Mouse (Mus musculus) C2C12 (cell line): ENCODE results near the gene Samhd1.

ENCODE experiments used
- CEBPB ChIP-seq: IDR thresholded peaks from one replicate; pipeline ENCODE4 v1.6.1; 2011; ENCODE audit warnings: low read depth, mild to moderate bottlenecking, control low read depth, moderate library complexity
- CTCF ChIP-seq: IDR thresholded peaks from one replicate; pipeline ENCODE4 v1.5.1; 2011; ENCODE audit not compliant: control insufficient read depth, insufficient read depth, insufficient read length
- MAX ChIP-seq: IDR thresholded peaks from one replicate; pipeline ENCODE4 v1.6.1; 2011; ENCODE audit warnings: mild to moderate bottlenecking, control low read depth
- MYOD1 ChIP-seq: IDR thresholded peaks from one replicate; pipeline ENCODE4 v1.6.1; 2011; ENCODE audit warnings: low read depth; ENCODE audit not compliant: control insufficient read depth, insufficient read length
- USF1 ChIP-seq: IDR thresholded peaks from one replicate; pipeline ENCODE4 v1.6.1; 2011; ENCODE audit warnings: low read depth, mild to moderate bottlenecking, control low read depth, moderate library complexity

DNA sequence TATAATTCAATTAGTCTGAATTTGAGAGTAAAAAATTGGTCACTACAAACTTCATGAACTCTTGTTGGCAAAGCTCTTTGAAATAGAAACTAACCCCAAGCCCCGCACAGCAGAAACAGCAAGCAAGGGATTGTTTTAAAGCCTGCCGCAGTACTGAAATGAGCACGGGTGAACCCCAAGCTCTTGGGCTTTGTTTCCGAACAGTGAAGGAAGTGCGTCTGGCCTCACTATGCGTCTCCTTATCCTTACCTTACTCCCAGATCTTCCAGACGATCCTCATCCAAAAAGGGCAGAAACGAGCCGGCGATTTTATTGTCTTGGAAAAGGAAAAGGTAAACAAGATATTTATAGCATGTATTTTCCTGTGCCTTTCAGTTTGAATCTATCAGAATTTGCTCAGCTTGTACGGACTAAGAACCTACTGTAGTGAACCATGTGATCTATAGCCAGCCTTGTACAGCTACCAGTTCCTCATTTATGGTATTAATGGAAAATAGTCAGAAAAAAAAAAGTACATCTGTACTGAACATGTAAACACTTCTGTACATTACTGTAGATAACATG lies 5.4 kb downstream of the Samhd1 start:
- TF ChIP-seq CTCF (no peak), USF1 (no peak), CEBPB (no peak), MAX (no peak), MYOD1 (no peak)
